Mouse (Mus musculus) left cerebral cortex, adult 11 months (tissue): ENCODE results near the gene Fam43a.

Experiments
- DNase-seq: peaks from one replicate; pipeline ENCODE4 v3.0.0; 2022; ENCODE audit warnings: low spot score

Fam43a gene

DNA sequence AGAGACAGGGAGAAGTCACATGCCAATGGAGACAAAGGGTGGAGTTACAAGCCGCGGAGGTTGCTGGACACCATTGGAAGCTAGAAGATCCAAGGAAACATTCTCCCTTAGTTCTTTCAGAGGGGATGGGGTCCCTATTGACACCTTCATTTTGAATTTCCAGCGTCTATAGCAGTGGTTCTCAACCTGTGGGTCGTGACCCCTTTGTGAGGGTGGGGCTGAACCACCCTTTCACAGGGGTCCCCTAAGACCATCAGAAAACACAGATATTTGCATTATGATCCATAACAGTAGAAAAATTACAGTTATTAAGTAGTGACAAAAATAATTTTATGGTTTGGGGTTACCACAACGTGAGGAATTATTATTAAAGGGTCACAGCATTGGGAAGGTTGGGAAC, 30.0 kb downstream of the Fam43a start:
- no peak for DNase-seq

GRCm38 (mm10) chr16:30633906-30634746, 34.6 kb downstream of the Fam43a start:
- no peak for DNase-seq

DNA sequence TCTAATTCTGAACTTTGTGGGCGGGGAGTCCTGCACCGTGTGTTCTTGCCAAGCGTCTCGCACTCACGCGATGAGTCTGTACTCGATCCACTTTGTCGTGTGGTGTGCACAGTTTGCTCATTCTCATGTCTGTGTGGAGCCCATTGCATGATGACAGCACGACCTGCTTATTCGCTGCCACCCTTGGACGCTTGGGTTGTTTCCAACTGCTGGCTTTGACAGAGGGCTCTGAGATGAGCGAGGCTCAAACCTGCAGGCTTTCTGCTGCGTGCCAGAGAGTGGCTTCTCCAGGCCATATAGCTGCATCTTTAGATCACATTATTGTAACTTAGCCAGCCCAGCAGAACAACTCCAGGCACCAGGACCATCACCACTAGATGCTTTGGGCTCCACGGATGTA, 39.1 kb downstream of the Fam43a start:
- no peak for DNase-seq

- no peak for DNase-seq
These were observed 41.1 kb downstream of the Fam43a start for GRCm38 (mm10) chr16:30640591-30640990.

GRCm38 (mm10) chr16:30641408-30641807, 41.9 kb downstream of the Fam43a start:
- DNase-seq: no peak

- no peak for DNase-seq
These were observed 42.7 kb downstream of the Fam43a start for GRCm38 (mm10) chr16:30642229-30642628.

DNA sequence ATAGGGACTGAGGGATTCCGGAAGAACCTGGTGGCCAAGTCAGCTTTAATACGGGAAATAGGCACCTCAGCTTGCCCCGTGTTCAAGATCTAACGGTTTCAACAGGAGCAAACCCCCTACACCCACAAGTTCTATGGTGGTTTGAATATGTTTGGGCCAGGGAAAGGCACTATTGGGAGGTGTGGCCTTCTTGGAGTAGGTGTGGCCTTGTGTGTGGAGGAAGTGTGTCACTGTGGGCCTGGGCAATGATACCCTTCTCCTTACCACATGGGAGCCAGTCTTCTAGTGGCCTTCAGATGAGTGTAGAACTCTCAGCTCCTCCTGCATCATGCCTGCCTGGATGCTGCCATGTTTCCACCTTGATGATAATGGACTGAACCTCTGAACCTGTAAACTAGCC, 45.5 kb downstream of the Fam43a start:
- DNase-seq: no peak

DNA sequence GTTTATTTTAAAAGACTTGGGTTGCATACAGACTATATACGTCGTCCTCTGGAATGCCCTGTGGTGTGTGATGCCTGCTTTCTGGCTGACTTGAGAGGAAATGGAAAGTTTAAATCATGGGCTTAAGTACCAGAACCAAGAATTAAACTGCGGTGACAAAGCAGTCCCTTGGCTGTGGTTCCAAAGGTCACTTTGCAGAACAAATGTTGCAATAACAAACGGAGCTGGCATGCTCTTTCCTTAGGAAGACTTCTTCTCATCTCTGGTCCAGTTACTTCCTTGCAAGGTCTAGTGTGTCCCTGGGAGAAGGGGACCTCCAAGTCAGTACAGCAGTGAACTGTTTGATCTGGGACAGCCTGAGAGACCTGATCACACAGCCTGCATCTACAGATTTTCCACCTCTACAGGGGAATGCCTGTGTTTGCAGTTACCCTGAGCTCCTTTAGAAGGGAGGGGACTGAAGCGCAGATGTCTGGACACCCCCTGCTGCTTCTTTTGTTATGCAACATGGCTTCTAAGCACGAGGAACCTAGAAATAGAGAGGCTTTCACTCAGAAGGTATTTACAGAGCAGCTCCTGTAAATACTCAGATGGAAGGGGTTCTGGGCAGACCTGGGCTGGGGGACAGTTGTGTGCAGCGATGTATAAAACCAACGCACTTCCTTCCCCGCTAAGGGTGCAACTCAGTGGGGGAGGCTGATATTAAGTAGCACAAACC, 46.5 kb downstream of the Fam43a start:
- DNase-seq: no peak

GRCm38 (mm10) chr16:30646856-30647255, 47.3 kb downstream of the Fam43a start:
- no peak for DNase-seq

DNA sequence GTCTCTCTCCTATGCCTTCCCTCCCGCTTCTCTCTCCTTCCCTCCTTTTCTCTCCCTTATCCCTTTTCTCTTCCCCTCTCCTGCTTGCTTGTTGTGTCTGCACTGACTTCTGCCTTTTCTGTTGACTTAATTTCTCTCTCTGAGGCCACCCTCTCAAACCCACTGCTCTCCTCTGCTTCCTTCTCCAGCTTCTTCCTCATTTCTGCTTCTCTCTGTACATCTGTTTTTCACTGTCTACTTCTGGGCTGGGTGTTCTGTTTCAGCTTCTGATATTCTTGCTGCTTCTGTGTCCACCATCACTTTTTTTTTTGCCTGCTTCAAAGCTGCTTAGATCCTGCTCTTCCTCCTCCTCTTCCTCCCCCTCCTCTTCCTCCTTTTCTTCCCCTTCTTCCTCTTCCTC, 51.8 kb downstream of the Fam43a start:
- DNase-seq: no peak
